Mouse (Mus musculus) MEL (cell line): Measurements from ENCODE around the gene Ube2m. TPM values are rescaled to one million over a fixed set of nuclear protein-coding genes. Genes with fewer than 3 reads are reported as not detected.

Experiments
- DNase-seq: peaks from one replicate; pipeline ENCODE4 v3.0.0; 2011; ENCODE audit warnings: low read depth, low spot score
- H3K27ac ChIP-seq: 2 replicates; pipeline ENCODE4 v1.5.1; 2012; ENCODE audit warnings: low read depth, mild to moderate bottlenecking, control low read depth, low read length, moderate library complexity; ENCODE audit not compliant: control insufficient read depth
- H3K27me3 ChIP-seq, 2 experiments: fragments of 150-350 bp in 1 of 2; sonication (generic) in 1 of 2; 2 replicates each; pipeline ENCODE4 v1.6.1; 2012; ENCODE audit warnings: low read length in 2 of 2, mild to moderate bottlenecking in 2 of 2, improper control_type of control experiment in 1 of 2, moderate library complexity in 1 of 2; ENCODE audit not compliant: insufficient read depth in 2 of 2, control insufficient read depth in 1 of 2
- H3K36me3 ChIP-seq, 2 experiments: 2 replicates each; pipeline ENCODE4 v1.6.1; 2012 to 2014; ENCODE audit warnings: low read length in 2 of 2, improper control_type of control experiment in 1 of 2, inconsistent platforms in 1 of 2, mild to moderate bottlenecking in 1 of 2; ENCODE audit not compliant: insufficient read depth in 2 of 2, control insufficient read depth in 1 of 2
- H3K4me1 ChIP-seq, 2 experiments: fragments of 150-350 bp in 1 of 2; sonication (generic) in 1 of 2; 2 replicates each; pipeline ENCODE4 v1.6.1; 2012; ENCODE audit warnings: low read length in 2 of 2, improper control_type of control experiment in 1 of 2, mild to moderate bottlenecking in 1 of 2; ENCODE audit not compliant: insufficient read depth in 2 of 2, control insufficient read depth in 1 of 2
- H3K4me3 ChIP-seq, 2 experiments: fragments of 150-350 bp in 1 of 2; sonication (generic) in 1 of 2; 2 replicates each; pipeline ENCODE4 v1.5.1; 2012; ENCODE audit warnings: low read depth in 2 of 2, low read length in 2 of 2, mild to moderate bottlenecking in 2 of 2, moderate library complexity in 2 of 2, control low read depth in 1 of 2, improper control_type of control experiment in 1 of 2; ENCODE audit not compliant: control insufficient read depth in 1 of 2, insufficient read depth in 1 of 2
- H3K79me2 ChIP-seq: 2 replicates; pipeline ENCODE4 v1.6.1; 2012; ENCODE audit warnings: mild to moderate bottlenecking, low read length, moderate library complexity; ENCODE audit not compliant: control insufficient read depth, poor library complexity, insufficient read depth
- H3K9ac ChIP-seq: 2 replicates; pipeline ENCODE4 v1.6.1; 2012; ENCODE audit warnings: low read depth, mild to moderate bottlenecking, control low read depth, low read length, moderate library complexity; ENCODE audit not compliant: control insufficient read depth, poor library complexity, severe bottlenecking
- H3K9me3 ChIP-seq: fragments of 150-350 bp; sonication (generic); replicated peaks from 2 replicates; pipeline ENCODE4 v1.6.1; 2012; ENCODE audit warnings: mild to moderate bottlenecking, low read length, improper control_type of control experiment, moderate library complexity; ENCODE audit not compliant: insufficient read depth
- CHD2 ChIP-seq: IDR thresholded peaks from 2 replicates; pipeline ENCODE4 v1.6.1; 2011; ENCODE audit warnings: low read length, improper control_type of control experiment
- CTCF ChIP-seq, 3 experiments: IDR thresholded peaks in 2 of 3; conservative IDR thresholded peaks in 1 of 3; 2 replicates each; pipeline ENCODE4 v1.5.1; 2011 to 2012; ENCODE audit warnings: low read length in 3 of 3, low read depth in 2 of 3, mild to moderate bottlenecking in 2 of 3, improper control_type of control experiment in 1 of 3, inconsistent platforms in 1 of 3, mixed read lengths in 1 of 3, moderate library complexity in 1 of 3; ENCODE audit not compliant: control insufficient read depth in 1 of 3, insufficient read depth in 1 of 3, poor library complexity in 1 of 3, severe bottlenecking in 1 of 3
- E2F4 ChIP-seq: IDR thresholded peaks from 2 replicates; pipeline ENCODE4 v1.6.1; 2011; ENCODE audit warnings: low read depth, low read length, improper control_type of control experiment, borderline replicate concordance
- EP300 ChIP-seq, 2 experiments: IDR thresholded peaks; 2 replicates each; pipeline ENCODE4 v1.6.1; 2011; ENCODE audit warnings: improper control_type of control experiment in 2 of 2, low read length in 2 of 2, low read depth in 1 of 2, mild to moderate bottlenecking in 1 of 2
- ETS1 ChIP-seq: IDR thresholded peaks from 2 replicates; pipeline ENCODE4 v1.6.1; 2012; ENCODE audit warnings: low read depth, mild to moderate bottlenecking, inconsistent platforms, low read length, improper control_type of control experiment, moderate library complexity
- GABPA ChIP-seq: IDR thresholded peaks from 2 replicates; pipeline ENCODE4 v1.6.1; 2012; ENCODE audit warnings: low read depth, mild to moderate bottlenecking, inconsistent platforms, low read length, improper control_type of control experiment, moderate library complexity
- JUND ChIP-seq: IDR thresholded peaks from 2 replicates; pipeline ENCODE4 v1.6.1; 2011; ENCODE audit warnings: low read depth, mild to moderate bottlenecking, improper control_type of control experiment, low read length
- KAT2A ChIP-seq: conservative IDR thresholded peaks from 2 replicates; pipeline ENCODE4 v1.6.1; 2012; ENCODE audit warnings: low read depth, low read length, improper control_type of control experiment, inconsistent platforms
- MAFK ChIP-seq: IDR thresholded peaks from 2 replicates; pipeline ENCODE4 v1.6.1; 2011; ENCODE audit warnings: low read depth, mild to moderate bottlenecking, low read length, improper control_type of control experiment, borderline replicate concordance
- MAX ChIP-seq: IDR thresholded peaks from 2 replicates; pipeline ENCODE4 v1.6.1; 2011; ENCODE audit warnings: low read length, improper control_type of control experiment
- MAZ ChIP-seq: IDR thresholded peaks from 2 replicates; pipeline ENCODE4 v1.6.1; 2012; ENCODE audit warnings: low read depth, mild to moderate bottlenecking, inconsistent platforms, low read length, improper control_type of control experiment
- MEF2A ChIP-seq: IDR thresholded peaks from 2 replicates; pipeline ENCODE4 v1.6.1; 2014; ENCODE audit warnings: low read depth, mild to moderate bottlenecking, inconsistent platforms, low read length, improper control_type of control experiment; ENCODE audit not compliant: poor library complexity, insufficient replicate concordance, severe bottlenecking; ENCODE audit errors: extremely low read depth
- MYC ChIP-seq: IDR thresholded peaks from 2 replicates; pipeline ENCODE4 v1.6.1; 2011; ENCODE audit warnings: low read depth, mild to moderate bottlenecking, low read length, improper control_type of control experiment, moderate library complexity
- NELFE ChIP-seq: IDR thresholded peaks from 2 replicates; pipeline ENCODE4 v1.6.1; 2011; ENCODE audit warnings: low read depth, low read length, improper control_type of control experiment
- POLR2AphosphoS2 ChIP-seq: IDR thresholded peaks from 2 replicates; pipeline ENCODE4 v1.6.1; 2011; ENCODE audit warnings: low read length, improper control_type of control experiment
- POLR2AphosphoS5 ChIP-seq: IDR thresholded peaks from 2 replicates; pipeline ENCODE4 v1.6.1; 2012; ENCODE audit warnings: low read depth, borderline replicate concordance, mild to moderate bottlenecking, inconsistent platforms, low read length, moderate library complexity, mixed read lengths
- RCOR1 ChIP-seq: IDR thresholded peaks from 2 replicates; pipeline ENCODE4 v1.6.1; 2012; ENCODE audit warnings: low read depth, mild to moderate bottlenecking, inconsistent platforms, low read length, improper control_type of control experiment
- SIN3A ChIP-seq: IDR thresholded peaks from 2 replicates; pipeline ENCODE4 v1.6.1; 2012; ENCODE audit warnings: low read length, improper control_type of control experiment, inconsistent platforms
- SMC3 ChIP-seq: IDR thresholded peaks from 2 replicates; pipeline ENCODE4 v1.6.1; 2011; ENCODE audit warnings: low read depth, low read length, improper control_type of control experiment
- TAL1 ChIP-seq: IDR thresholded peaks from 2 replicates; pipeline ENCODE4 v1.6.1; 2012; ENCODE audit warnings: mild to moderate bottlenecking, inconsistent platforms, low read length, moderate library complexity, mixed read lengths
- TBP ChIP-seq: IDR thresholded peaks from 2 replicates; pipeline ENCODE4 v1.8.0; 2011; ENCODE audit warnings: low read depth, low read length, improper control_type of control experiment
- TCF12 ChIP-seq: IDR thresholded peaks from 2 replicates; pipeline ENCODE4 v1.6.1; 2014; ENCODE audit warnings: low read depth, mild to moderate bottlenecking, inconsistent platforms, low read length, improper control_type of control experiment, moderate library complexity
- UBTF ChIP-seq: IDR thresholded peaks from 2 replicates; pipeline ENCODE4 v1.6.1; 2012; ENCODE audit warnings: low read depth, mild to moderate bottlenecking, inconsistent platforms, low read length, improper control_type of control experiment, moderate library complexity, borderline replicate concordance; ENCODE audit not compliant: insufficient read depth
- USF1 ChIP-seq: IDR thresholded peaks from 2 replicates; pipeline ENCODE4 v1.6.1; 2014; ENCODE audit warnings: low read depth, mild to moderate bottlenecking, inconsistent platforms, low read length, improper control_type of control experiment, moderate library complexity
- USF2 ChIP-seq, 2 experiments: IDR thresholded peaks; 2 replicates each; pipeline ENCODE4 v1.6.1; 2011 to 2012; ENCODE audit warnings: improper control_type of control experiment in 2 of 2, low read length in 2 of 2, borderline replicate concordance in 1 of 2, inconsistent platforms in 1 of 2, low read depth in 1 of 2, mild to moderate bottlenecking in 1 of 2; ENCODE audit not compliant: insufficient read depth in 1 of 2
- polyA plus RNA-seq, 2 experiments: library from polyadenylated mRNA; stranded (reverse) in 1 of 2; unstranded in 1 of 2; fragments of >175 nt in 1 of 2; fragments of >200 nt in 1 of 2; gene quantifications; 2 replicates each; pipeline versions ENCODE4 v1.2.1 to v1.2.4; 2012; ENCODE audit warnings: low replicate concordance in 2 of 2, low read depth in 1 of 2; ENCODE audit not compliant: insufficient read length in 2 of 2, insufficient read depth in 1 of 2, missing spikeins in 1 of 2
- total RNA-seq: library from RNA; depleted of rRNA; stranded (reverse); fragments of 300-350 nt; gene quantifications from 2 replicates; pipeline ENCODE4 v1.2.3, GENCODE M21; 2012

The Ube2m gene
- total and polyA plus RNA-seq, 3 experiments = 134 to 336 TPM; not detected in 1

- no peaks in the 10 kb centered on the region for H3K79me2 ChIP-seq
- H3K9ac ChIP-seq = no peak within 1 kb of the TSS
- TF ChIP-seq MAZ (no peak), TAL1 (no peak), MEF2A (no peak), POLR2AphosphoS5 (no peak), MAFK (no peak), CTCF (IDR thresholded peaks at IDR 0.05 in 2 of 3, conservative IDR thresholded peaks at IDR 0.05 in 1 of 3; ENCODE audit: control insufficient read depth in 1 of 3, insufficient read depth in 1 of 3, low read depth in 2 of 3, low read length in 3 of 3, poor library complexity in 1 of 3, severe bottlenecking in 1 of 3) (no peak), UBTF (no peak), E2F4 (no peak), MAX (no peak), CHD2 (no peak), GABPA (no peak), JUND (no peak), MYC (no peak), EP300 (IDR thresholded peaks at IDR 0.05; ENCODE audit: low read depth in 1 of 2, low read length in 2 of 2) (no peak), NELFE (no peak), USF2 (IDR thresholded peaks at IDR 0.05; ENCODE audit: borderline replicate concordance in 1 of 2, insufficient read depth in 1 of 2, low read depth in 1 of 2, low read length in 2 of 2) (no peak)
- TF ChIP-seq, all 39 proteins: peak for 0
Observed at GRCm38 (mm10) chr7:12998851-12999250, 39.2 kb downstream of the Ube2m start, which contains the start of gene Trim28. Gene Trim28 (plus strand): TSS chr7:12999114.

GRCm38 (mm10) chr7:12998053-12998452 is 40.0 kb downstream of the Ube2m start, which contains the start of gene Slc27a5:
Gene Slc27a5 (minus strand): TSS chr7:12998192.
- no peaks in the 10 kb centered on the region for H3K36me3 ChIP-seq
- H3K4me1 ChIP-seq = no peaks in the 10 kb centered on the region
- H3K27ac ChIP-seq = no peak within 1 kb of the TSS
- DNase-seq = no peak
- H3K4me3 ChIP-seq = no peak within 1 kb of the TSS
- H3K9me3 ChIP-seq = no peaks in the 10 kb centered on the region
- TF ChIP-seq UBTF = no peak
- no peak for TF ChIP-seq E2F4
- TF ChIP-seq TBP = no peak
- no peak for TF ChIP-seq TCF12
- TF ChIP-seq ETS1 = no peak
- TF ChIP-seq SIN3A = no peak
- TF ChIP-seq RCOR1 = no peak
- no peak for TF ChIP-seq SMC3
- TF ChIP-seq JUND = no peak
- TF ChIP-seq MYC = no peak
- TF ChIP-seq KAT2A = no peak
- no peak for TF ChIP-seq USF1
- TF ChIP-seq POLR2AphosphoS2 = no peak
- no peak for TF ChIP-seq MAFK
- no peak within 1 kb of the TSS for H3K9ac ChIP-seq
- no peaks in the 10 kb centered on the region for H3K79me2 ChIP-seq
- no peaks in the 10 kb centered on the region for H3K27me3 ChIP-seq

More at GRCm38 (mm10) chr7:12998851-12999250, 39.2 kb downstream of the Ube2m start, which contains the start of gene Trim28:
- no peaks in the 10 kb centered on the region for H3K4me1 ChIP-seq
- H3K36me3 ChIP-seq = no peaks in the 10 kb centered on the region
- H3K9me3 ChIP-seq = no peaks in the 10 kb centered on the region
- H3K4me3 ChIP-seq = no peak within 1 kb of the TSS
- DNase-seq = no peak
- no peak within 1 kb of the TSS for H3K27ac ChIP-seq
- H3K27me3 ChIP-seq = no peaks in the 10 kb centered on the region
